Mouse (Mus musculus): Measurements from ENCODE around the gene Nans. TPM values are rescaled to one million over a fixed set of nuclear protein-coding genes. Genes with fewer than 3 reads are reported as not detected.

Nans gene
- total RNA-seq, 2 experiments from 2014 or later = 86.2 to 94.3 TPM

DNA sequence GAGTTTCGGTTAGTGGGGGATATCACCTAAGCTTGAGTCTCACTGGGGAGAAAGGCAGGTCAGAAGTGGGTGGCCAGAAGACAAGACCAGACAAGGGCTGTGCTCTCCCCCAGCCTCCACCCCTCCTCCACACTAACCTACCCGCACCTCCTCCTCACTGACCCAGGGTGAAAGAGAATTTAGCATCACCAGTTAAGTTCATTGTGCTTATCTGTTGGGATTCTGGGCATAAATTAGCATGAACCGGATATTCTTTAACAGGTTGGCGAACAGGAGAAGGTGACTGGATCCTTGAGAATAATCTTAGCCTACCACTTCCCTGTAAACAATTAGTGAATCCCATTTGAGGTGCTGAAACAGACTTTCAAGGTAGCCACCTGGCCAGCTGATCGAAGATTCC, 13.9 kb upstream of the Nans start:
- ATAC-seq (replicated peaks; ENCODE audit: poor library complexity, severe bottlenecking) = no peak

- ATAC-seq (replicated peaks; ENCODE audit: poor library complexity, severe bottlenecking) = no peak
These were observed 10.0 kb upstream of the Nans start for GRCm38 (mm10) chr4:46479081-46479480.

- ATAC-seq (replicated peaks; ENCODE audit: poor library complexity, severe bottlenecking) = peak; percentile 74
These were observed 3.2 kb upstream of the Nans start for GRCm38 (mm10) chr4:46485696-46486417.

GRCm38 (mm10) chr4:46487348-46487747, 1.7 kb upstream of the Nans start:
- ATAC-seq (replicated peaks; ENCODE audit: poor library complexity, severe bottlenecking) = no peak

DNA sequence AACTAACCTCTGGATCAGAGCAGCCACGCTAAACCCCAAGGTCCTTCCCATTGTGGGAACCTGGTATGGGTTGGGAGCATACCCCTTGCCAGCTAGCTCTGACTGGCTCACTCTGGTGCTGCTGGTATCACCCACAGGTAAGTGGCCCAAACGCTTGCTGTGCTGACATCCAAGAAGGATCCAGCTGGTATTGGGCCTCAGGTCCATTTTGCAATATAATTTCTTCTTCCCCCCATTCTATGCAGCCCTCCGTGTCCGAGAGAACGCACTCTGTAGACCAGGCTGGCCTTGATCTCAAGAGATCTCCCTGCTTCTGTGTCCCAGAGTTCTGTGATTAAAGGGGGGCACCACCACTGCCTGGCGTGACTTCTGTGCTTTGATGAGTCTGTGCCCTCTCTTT, 4.0 kb downstream of the Nans start:
- ATAC-seq (replicated peaks; ENCODE audit: poor library complexity, severe bottlenecking) = no peak

- ATAC-seq (replicated peaks; ENCODE audit: poor library complexity, severe bottlenecking) = no peak
These were observed 6.5 kb downstream of the Nans start for GRCm38 (mm10) chr4:46495543-46495942.

DNA sequence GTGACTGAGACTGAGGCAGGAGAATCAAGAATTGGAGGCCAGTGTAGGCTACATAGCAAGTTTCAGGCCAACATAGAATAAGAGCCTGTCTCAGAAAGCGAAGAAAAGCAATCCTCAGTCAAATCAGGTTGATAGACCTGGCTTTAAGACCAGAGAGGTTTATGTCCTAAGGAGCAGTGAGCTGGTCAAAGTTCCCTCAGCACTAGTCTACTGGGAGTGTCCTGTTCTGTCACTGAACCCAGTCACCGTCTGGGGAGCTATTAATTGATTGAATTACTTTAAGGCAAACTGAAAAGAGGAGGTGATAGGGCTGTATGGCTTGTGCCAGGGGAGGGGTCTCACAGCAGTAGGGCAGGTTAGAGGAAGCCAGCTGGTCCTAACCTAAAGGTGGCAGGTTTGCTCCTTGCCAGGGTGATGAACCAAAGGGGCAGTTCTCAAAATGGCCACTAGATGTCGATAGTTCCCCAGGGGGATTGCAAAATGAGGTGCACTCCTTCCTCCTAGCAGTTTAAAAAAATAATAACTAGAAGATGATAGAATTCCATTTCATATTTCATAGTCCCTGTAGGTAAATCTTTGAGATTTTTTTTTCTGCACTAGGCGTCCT, 8.3 kb downstream of the Nans start:
- ATAC-seq (replicated peaks; ENCODE audit: poor library complexity, severe bottlenecking) = peak; percentile 74

DNA sequence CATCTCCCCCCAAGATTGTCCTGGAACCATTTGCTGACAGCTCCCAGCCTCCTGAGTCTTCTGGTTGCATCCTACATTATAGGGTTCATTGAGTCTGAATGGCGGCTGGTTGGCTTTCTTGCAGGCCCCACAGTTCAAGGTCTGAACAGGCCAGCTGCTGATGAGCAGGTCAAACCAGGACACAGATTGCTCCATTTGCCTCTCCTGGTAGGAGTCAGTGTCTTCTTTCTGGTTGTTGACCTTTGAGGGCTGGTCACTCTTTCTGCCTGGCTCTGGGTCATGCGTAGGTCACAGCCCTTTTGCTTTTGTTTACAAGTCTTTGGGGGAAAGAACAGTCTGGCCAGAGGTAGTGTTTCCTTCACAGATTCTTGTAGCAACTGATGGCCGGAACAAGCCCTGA, 9.5 kb downstream of the Nans start:
- no peak for ATAC-seq (replicated peaks; ENCODE audit: poor library complexity, severe bottlenecking)

DNA sequence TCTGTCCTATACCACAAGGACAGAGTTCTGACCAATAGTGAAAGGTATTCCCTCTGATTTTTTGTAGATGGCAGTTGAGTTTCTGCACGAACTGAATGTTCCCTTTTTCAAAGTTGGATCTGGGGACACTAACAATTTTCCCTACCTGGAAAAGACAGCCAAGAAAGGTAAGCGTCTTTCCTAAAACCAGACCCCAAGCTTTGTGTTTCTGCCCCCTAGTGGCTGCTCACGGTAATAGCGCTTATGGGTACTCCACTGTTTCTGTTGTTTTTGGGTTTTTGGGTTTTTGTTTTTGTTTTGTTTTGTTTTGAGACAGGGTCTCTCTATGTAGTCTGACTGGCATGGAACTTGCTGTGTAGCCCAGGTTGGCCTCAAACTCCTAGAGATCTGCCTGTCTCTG, 9.9 kb downstream of the Nans start:
- ATAC-seq (replicated peaks; ENCODE audit: poor library complexity, severe bottlenecking) = no peak

GRCm38 (mm10) chr4:46502606-46503502, 13.8 kb downstream of the Nans start:
- no peak for ATAC-seq (replicated peaks; ENCODE audit: poor library complexity, severe bottlenecking)

- ATAC-seq (replicated peaks; ENCODE audit: poor library complexity, severe bottlenecking) = no peak
These were observed 14.8 kb downstream of the Nans start for GRCm38 (mm10) chr4:46503881-46504280.

- no peak for ATAC-seq (replicated peaks; ENCODE audit: poor library complexity, severe bottlenecking)
These were observed 16.5 kb downstream of the Nans start for GRCm38 (mm10) chr4:46505361-46506057.

- peak; percentile 99 for ATAC-seq (replicated peaks; ENCODE audit: poor library complexity, severe bottlenecking)
These were observed 18.0 kb downstream of the Nans start for GRCm38 (mm10) chr4:46506801-46507610.

- peak; percentile 58 for ATAC-seq (replicated peaks; ENCODE audit: poor library complexity, severe bottlenecking)
These were observed 18.9 kb downstream of the Nans start for GRCm38 (mm10) chr4:46507736-46508460.

GRCm38 (mm10) chr4:46520491-46520890, 31.4 kb downstream of the Nans start:
- ATAC-seq (replicated peaks; ENCODE audit: poor library complexity, severe bottlenecking) = no peak

DNA sequence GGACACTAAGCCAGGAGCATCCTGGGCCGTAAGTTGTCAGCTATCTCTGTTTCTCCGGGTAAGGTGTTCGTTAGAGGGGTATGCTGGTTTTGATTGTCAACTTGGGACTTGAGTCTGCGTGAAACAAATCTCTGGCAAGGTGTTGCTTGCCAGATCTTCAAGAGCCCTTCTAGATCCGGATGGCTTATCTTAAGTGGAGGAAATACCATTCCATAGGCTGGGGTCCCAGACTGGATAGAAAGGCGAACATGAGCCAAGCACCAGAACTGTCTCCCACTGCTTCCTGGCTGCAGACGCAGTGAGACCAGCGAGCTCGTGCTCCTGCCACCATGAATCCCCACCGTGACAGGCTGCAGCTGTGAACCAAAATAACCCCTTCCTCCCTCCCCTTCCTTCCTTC, 32.4 kb downstream of the Nans start:
- ATAC-seq (replicated peaks; ENCODE audit: poor library complexity, severe bottlenecking) = no peak

- ATAC-seq (replicated peaks; ENCODE audit: poor library complexity, severe bottlenecking) = no peak
These were observed 34.3 kb downstream of the Nans start for GRCm38 (mm10) chr4:46523324-46523723.

GRCm38 (mm10) chr4:46526226-46526625, 37.2 kb downstream of the Nans start:
- ATAC-seq (replicated peaks; ENCODE audit: poor library complexity, severe bottlenecking) = no peak

All from granulocyte monocyte progenitor cell, adult 5-6 weeks (primary cell).